Mouse (Mus musculus) megakaryocyte, embryonic 14.5 days (primary cell): Measurements from ENCODE around the gene Ociad2.

Source experiments
- FLI1 ChIP-seq: IDR thresholded peaks from 2 replicates; pipeline ENCODE4 v1.6.1; 2012; ENCODE audit warnings: low read length, inconsistent platforms, mixed read lengths
- GATA1 ChIP-seq: IDR thresholded peaks from 3 replicates; pipeline ENCODE4 v1.6.1; 2012; ENCODE audit warnings: mixed read lengths, low read length, inconsistent platforms, borderline replicate concordance

- no peak for TF ChIP-seq GATA1
- TF ChIP-seq FLI1, result no peak
Observed at GRCm38 (mm10) chr5:73295016-73295415, 45.8 kb downstream of the Ociad2 start.
